Mouse (Mus musculus) kidney, embryonic 14.5 days (tissue): ENCODE data around the gene Polr3h. TPM values are rescaled to one million over a fixed set of nuclear protein-coding genes. Genes with fewer than 3 reads are reported as not detected.

Source experiments
- ATAC-seq: fragments of 200-750 bp; cut with Nextera tagmentation; 2 replicates; pipeline ENCODE4 v1.8.0; 2017; ENCODE audit warnings: moderate number of reproducible peaks, mild to moderate bottlenecking, moderate TSS enrichment, moderate library complexity; ENCODE audit not compliant: low FRiP score, low TSS enrichment
- H3K27ac ChIP-seq: fragments of 300-500 bp; sonication (generic); 2 replicates; pipeline ENCODE4 v1.5.1; 2014; ENCODE audit warnings: low read depth, mild to moderate bottlenecking, low read length, moderate library complexity, mixed read lengths
- H3K27me3 ChIP-seq: fragments of 300-500 bp; sonication (generic); 2 replicates; pipeline ENCODE4 v1.6.1; 2014; ENCODE audit warnings: mild to moderate bottlenecking, low read length; ENCODE audit not compliant: control insufficient read depth, insufficient read depth
- H3K36me3 ChIP-seq: fragments of 300-500 bp; sonication (generic); 2 replicates; pipeline ENCODE4 v1.6.1; 2014; ENCODE audit warnings: low read length, mixed read lengths; ENCODE audit not compliant: control insufficient read depth, insufficient read depth
- H3K4me1 ChIP-seq: fragments of 300-500 bp; sonication (generic); 2 replicates; pipeline ENCODE4 v1.6.1; 2014; ENCODE audit warnings: low read length, mixed read lengths; ENCODE audit not compliant: control insufficient read depth, insufficient read depth
- H3K4me2 ChIP-seq: fragments of 300-500 bp; sonication (generic); replicated peaks from 2 replicates; pipeline ENCODE4 v1.6.1; 2014; ENCODE audit warnings: low read depth, mild to moderate bottlenecking, low read length
- H3K4me3 ChIP-seq: fragments of 300-500 bp; sonication (generic); 2 replicates; pipeline ENCODE4 v1.5.1; 2014; ENCODE audit warnings: mild to moderate bottlenecking, low read length
- H3K9ac ChIP-seq: fragments of 300-500 bp; sonication (generic); 2 replicates; pipeline ENCODE4 v1.6.1; 2014; ENCODE audit warnings: low read depth, mild to moderate bottlenecking, low read length, moderate library complexity
- H3K9me3 ChIP-seq: fragments of 300-500 bp; sonication (generic); 2 replicates; pipeline ENCODE4 v1.6.1; 2016; ENCODE audit warnings: low read length; ENCODE audit not compliant: control insufficient read depth
- WGBS: fragments of 180-500 bp; shearing (Covaris S2); extraction: QIAGEN DNeasy Blood & Tissue Kit; methylation state at CpG from one replicate; pipeline ENCODE4 v1.1.7; 2014; 5-methylcytosine and 5-hydroxymethylcytosine counted together
- polyA plus RNA-seq: library from polyadenylated mRNA; unstranded; fragments of >200 nt; fragmentation: Nextera tagmentation; extraction: Ambion mirVana; gene quantifications from 2 replicates; pipeline ENCODE4 v1.2.1, GENCODE M21; 2014

Gene Polr3h
- polyA plus RNA-seq, 1 experiment from 2014 or later, result 78.9 TPM

DNA sequence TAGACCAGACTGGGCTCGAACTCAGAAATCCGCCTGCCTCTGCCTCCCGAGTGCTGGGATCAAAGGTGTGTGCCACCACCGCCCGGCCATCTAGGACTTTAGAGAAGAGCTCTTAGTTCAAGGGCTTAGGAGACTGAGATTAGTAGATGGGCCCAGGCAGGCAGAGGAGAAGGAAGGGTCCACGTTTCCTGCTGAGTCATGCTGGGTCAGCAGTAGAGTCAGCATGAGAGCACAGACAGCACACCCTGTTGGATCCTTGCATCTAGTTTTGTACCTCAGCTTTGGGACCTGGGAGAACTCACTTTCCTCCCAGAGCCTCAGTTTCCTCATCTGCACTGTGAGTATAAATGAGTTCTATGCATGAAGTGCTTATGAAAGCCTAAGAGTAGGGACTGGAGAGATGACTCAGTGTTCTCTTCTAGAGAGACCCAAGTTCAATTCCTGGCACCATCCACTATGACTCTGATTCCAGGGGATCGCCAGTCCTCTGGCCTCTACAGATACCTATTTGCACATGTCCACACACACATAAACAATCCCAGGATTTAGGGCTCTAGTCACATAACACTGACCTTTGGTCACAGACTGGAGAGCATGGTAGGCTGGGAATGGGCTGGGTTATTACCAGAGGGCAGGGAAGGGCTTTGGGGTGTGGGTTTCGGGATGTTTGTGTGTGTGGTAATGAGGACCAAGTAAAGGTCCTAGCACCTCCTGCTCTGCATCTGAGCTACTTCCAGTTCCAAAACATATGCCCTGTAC is 34.0 kb downstream of the Polr3h start:
- H3K4me1 ChIP-seq, result no peaks in the 10 kb centered on the region
- 92% methylated on average over 8 of the region's 8 CpGs for WGBS

GRCm38 (mm10) chr15:81891140-81891802 is 34.8 kb downstream of the Polr3h start:
- Histone ChIP-seq H3K4me1 (no peaks in the 10 kb centered on the region), H3K4me2 (no peak overlapping the region), H3K27ac (no peak overlapping the region), H3K9me3 (no peaks in the 10 kb centered on the region), H3K4me3 (no peak overlapping the region), H3K9ac (no peak overlapping the region), H3K36me3 (peaks cover 61% of the 10 kb centered on the region), H3K27me3 (no peaks in the 10 kb centered on the region)
- ATAC-seq, result no peak
- 94% methylated on average over 7 of the region's 7 CpGs for WGBS

More for the DNA sequence above, 34.0 kb downstream of the Polr3h start:
- no peaks in the 10 kb centered on the region for H3K27me3 ChIP-seq
- peaks cover 68% of the 10 kb centered on the region for H3K36me3 ChIP-seq
- H3K27ac ChIP-seq, result no peak overlapping the region
- H3K4me3 ChIP-seq, result no peak overlapping the region
- no peaks in the 10 kb centered on the region for H3K9me3 ChIP-seq
- no peak overlapping the region for H3K4me2 ChIP-seq
- ATAC-seq, result no peak
- H3K9ac ChIP-seq, result no peak overlapping the region

- Histone ChIP-seq H3K9ac (no peak overlapping the region), H3K9me3 (no peaks in the 10 kb centered on the region), H3K4me3 (no peak overlapping the region), H3K36me3 (peaks cover 49% of the 10 kb centered on the region), H3K27me3 (no peaks in the 10 kb centered on the region), H3K4me2 (no peak overlapping the region), H3K4me1 (0 out of 2 replicates have a peak, but pooled peaks cover 3% of the 10 kb centered on the region), H3K27ac (no peak overlapping the region)
- 93% methylated on average over 7 of the region's 7 CpGs for WGBS
- no peak for ATAC-seq
These were observed 36.9 kb downstream of the Polr3h start for GRCm38 (mm10) chr15:81889175-81889574.

DNA sequence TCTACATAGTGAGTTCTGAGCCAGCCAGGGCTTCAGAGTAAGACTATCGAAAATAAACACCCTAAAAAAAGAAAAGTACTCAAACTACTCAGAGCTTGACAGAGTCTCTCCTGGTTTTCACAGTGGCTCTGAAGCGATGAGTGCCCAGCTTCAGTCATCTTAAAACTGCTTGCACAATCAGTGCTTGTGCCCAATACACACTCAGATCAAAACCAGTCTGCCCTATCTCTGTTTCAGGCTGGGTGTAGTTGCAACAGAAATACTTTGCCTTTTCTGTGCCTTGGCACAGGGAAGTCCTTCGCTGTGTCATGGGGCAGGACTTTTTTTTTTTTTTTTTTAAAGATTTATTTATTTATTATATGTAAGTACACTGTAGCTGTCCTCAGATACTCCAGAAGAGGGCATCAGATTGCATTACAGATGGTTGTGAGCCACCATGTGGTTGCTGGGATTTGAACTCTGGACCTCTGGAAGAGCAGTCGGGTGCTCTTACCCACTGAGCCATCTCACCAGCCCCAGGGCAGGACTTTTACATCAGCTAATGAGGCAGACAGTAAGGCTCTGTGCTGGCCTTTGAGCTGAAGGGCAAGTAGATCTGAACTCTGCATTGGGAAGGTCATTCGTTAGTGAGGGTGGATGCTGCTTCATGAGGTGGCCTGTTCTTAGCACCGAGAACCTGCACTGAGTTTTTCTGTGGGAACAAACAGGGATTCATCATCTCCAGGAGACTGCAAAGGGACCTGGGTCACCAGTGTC is 39.1 kb downstream of the Polr3h start:
- Histone ChIP-seq H3K27me3 (no peaks in the 10 kb centered on the region), H3K9me3 (no peaks in the 10 kb centered on the region), H3K4me3 (no peak overlapping the region)

GRCm38 (mm10) chr15:81885418-81885934 is 40.6 kb downstream of the Polr3h start:
- Histone ChIP-seq H3K27me3 (no peaks in the 10 kb centered on the region), H3K4me1 (0 out of 2 replicates have a peak, but pooled peaks cover 3% of the 10 kb centered on the region), H3K27ac (peak overlapping the region; percentile 56; the same call in 1 of the 2 replicates), H3K4me3 (no peak overlapping the region), H3K4me2 (no peak overlapping the region), H3K36me3 (peaks cover 22% of the 10 kb centered on the region), H3K9ac (no peak overlapping the region), H3K9me3 (no peaks in the 10 kb centered on the region)
- 0 out of 2 replicates have a peak, but pooled peaks have one; percentile 70 for ATAC-seq
- WGBS, result 26% methylated on average over 3 of the region's 3 CpGs

More for the DNA sequence above, 39.1 kb downstream of the Polr3h start:
- no peak overlapping the region for H3K27ac ChIP-seq
- no peak overlapping the region for H3K4me2 ChIP-seq
- WGBS, result 90% methylated on average over 6 of the region's 6 CpGs
- no peak for ATAC-seq
- 0 out of 2 replicates have a peak, but pooled peaks cover 3% of the 10 kb centered on the region for H3K4me1 ChIP-seq
- H3K36me3 ChIP-seq, result peaks cover 36% of the 10 kb centered on the region
- H3K9ac ChIP-seq, result no peak overlapping the region

GRCm38 (mm10) chr15:81882348-81882747 is 43.7 kb downstream of the Polr3h start:
- 88% methylated on average over 3 of the region's 3 CpGs for WGBS
- Histone ChIP-seq H3K4me1 (peaks cover 10% of the 10 kb centered on the region), H3K9me3 (no peaks in the 10 kb centered on the region), H3K9ac (no peak overlapping the region), H3K27ac (no peak overlapping the region), H3K27me3 (no peaks in the 10 kb centered on the region), H3K36me3 (peaks cover 2% of the 10 kb centered on the region; the same call in 1 of the 2 replicates), H3K4me2 (no peak overlapping the region), H3K4me3 (no peak overlapping the region)
- ATAC-seq, result no peak

DNA sequence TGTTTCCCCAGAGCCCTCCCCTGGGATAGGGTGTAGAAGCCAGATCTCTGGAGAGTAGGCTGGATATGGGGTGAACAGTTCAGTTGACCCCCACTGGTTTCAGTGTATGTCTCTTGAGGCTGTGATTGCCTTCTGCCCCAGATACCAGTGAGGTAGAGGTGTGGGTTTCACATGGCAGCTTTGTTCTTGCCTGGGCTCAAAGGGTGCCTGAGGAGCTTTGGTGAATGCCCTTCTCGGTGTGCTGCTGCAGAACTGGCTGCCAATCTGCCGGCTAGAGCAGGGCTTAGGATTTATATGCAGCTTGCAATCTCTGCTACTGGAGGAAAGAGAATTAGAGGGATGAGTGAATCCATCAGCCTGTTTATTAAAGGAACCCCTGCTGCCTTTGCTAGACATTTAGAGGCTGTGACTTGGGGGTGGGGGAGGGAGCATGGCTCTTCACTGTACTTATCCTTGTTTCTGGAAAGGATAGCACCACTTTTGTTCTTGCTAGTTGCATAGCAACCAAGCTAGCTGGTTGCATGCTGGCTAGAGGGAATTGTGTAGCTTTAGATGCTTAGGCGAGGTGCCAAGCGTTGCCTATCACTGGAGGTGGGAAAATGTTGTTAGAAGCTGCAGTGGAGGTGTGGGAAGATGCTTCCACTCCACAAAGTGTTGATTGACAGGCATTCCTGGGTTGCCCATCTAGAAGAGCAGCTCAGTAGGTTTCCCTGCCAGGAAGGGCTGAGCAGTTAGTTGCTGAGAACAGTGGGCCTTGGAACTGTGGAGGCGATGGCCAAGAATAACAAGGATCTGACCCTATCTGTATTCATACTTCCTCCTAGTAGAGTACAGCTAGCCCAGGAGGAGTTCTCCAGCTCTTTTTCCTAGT is 46.3 kb downstream of the Polr3h start:
- Histone ChIP-seq H3K27me3 (no peaks in the 10 kb centered on the region), H3K36me3 (peaks cover 5% of the 10 kb centered on the region; the same call in 1 of the 2 replicates), H3K4me2 (no peak overlapping the region), H3K9ac (no peak overlapping the region), H3K4me3 (no peak overlapping the region), H3K9me3 (no peaks in the 10 kb centered on the region), H3K27ac (no peak overlapping the region), H3K4me1 (peaks cover 7% of the 10 kb centered on the region)
- ATAC-seq, result no peak
- WGBS, result 71% methylated on average over 5 of the region's 5 CpGs
